Mouse (Mus musculus) embryonic facial prominence, embryonic 12.5 days (tissue): ENCODE results near the gene Dock9. TPM values are rescaled to one million over a fixed set of nuclear protein-coding genes. Genes with fewer than 3 reads are reported as not detected.

Experiments used
- ATAC-seq: fragments of 200-750 bp; cut with Nextera tagmentation; 2 replicates; pipeline ENCODE4 v1.8.0; 2017; ENCODE audit not compliant: insufficient number of reproducible peaks, insufficient read depth, low FRiP score, low TSS enrichment
- H3K27ac ChIP-seq: fragments of 300-500 bp; sonication (generic); 2 replicates; pipeline ENCODE4 v1.5.1; 2016; ENCODE audit warnings: mild to moderate bottlenecking
- H3K27me3 ChIP-seq: fragments of 300-500 bp; sonication (generic); 2 replicates; pipeline ENCODE4 v1.6.1; 2016; ENCODE audit warnings: mild to moderate bottlenecking, moderate library complexity
- H3K36me3 ChIP-seq: fragments of 300-500 bp; sonication (generic); 2 replicates; pipeline ENCODE4 v1.6.1; 2016; ENCODE audit warnings: mild to moderate bottlenecking
- H3K4me1 ChIP-seq: fragments of 300-500 bp; sonication (generic); 2 replicates; pipeline ENCODE4 v1.6.1; 2016
- H3K4me2 ChIP-seq: fragments of 300-500 bp; sonication (generic); replicated peaks from 2 replicates; pipeline ENCODE4 v1.6.1; 2016; ENCODE audit warnings: mild to moderate bottlenecking, moderate library complexity
- H3K4me3 ChIP-seq: fragments of 300-500 bp; sonication (generic); 2 replicates; pipeline ENCODE4 v1.5.1; 2016; ENCODE audit warnings: mild to moderate bottlenecking
- H3K9ac ChIP-seq: fragments of 300-500 bp; sonication (generic); 2 replicates; pipeline ENCODE4 v1.6.1; 2016; ENCODE audit warnings: mild to moderate bottlenecking, moderate library complexity
- H3K9me3 ChIP-seq: fragments of 300-500 bp; sonication (generic); 2 replicates; pipeline ENCODE4 v1.6.1; 2016; ENCODE audit warnings: mild to moderate bottlenecking, moderate library complexity
- WGBS: fragments of 180-500 bp; shearing (Covaris S2); methylation state at CpG from one replicate; pipeline ENCODE4 v1.1.7; 2016; 5-methylcytosine and 5-hydroxymethylcytosine counted together
- polyA plus RNA-seq: library from polyadenylated mRNA; unstranded; fragments of >200 nt; fragmentation: Nextera tagmentation; extraction: Ambion mirVana; gene quantifications from 2 replicates; pipeline ENCODE4 v1.2.1, GENCODE M21; 2016

Dock9 gene
- polyA plus RNA-seq, 1 experiment from 2014 or later = 5.8 TPM

DNA sequence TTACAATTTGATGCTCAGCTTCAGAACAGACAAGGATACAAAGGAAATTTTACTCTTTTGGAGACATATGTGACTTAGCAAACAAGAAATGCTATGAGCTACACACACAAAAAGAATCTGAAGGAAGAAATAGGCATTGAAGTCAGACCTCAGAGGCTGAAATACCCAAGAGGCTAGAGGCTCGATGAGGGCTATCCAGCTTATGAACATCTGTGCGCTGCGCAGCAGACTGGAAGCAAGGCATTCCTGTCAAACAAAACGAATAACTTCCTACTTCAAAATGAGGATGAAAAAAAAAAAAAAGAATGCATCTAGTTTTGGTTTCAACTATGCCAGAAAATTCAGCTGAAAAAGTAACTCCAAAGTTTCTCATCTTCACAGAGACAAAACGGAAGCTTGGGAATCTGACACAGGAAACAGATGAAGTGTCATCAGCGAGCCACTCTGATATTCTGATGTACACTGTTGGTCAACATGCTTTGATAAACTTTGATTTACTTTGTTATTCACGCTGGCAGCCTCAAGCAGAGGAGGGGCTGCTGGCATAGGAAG lies 143.1 kb downstream of the Dock9 start:
- Histone ChIP-seq H3K4me2 (no peak overlapping the region), H3K4me3 (no peak overlapping the region), H3K4me1 (0 out of 2 replicates have a peak, but pooled peaks cover 2% of the 10 kb centered on the region), H3K9me3 (no peaks in the 10 kb centered on the region), H3K36me3 (no peaks in the 10 kb centered on the region), H3K27ac (no peak overlapping the region), H3K9ac (no peak overlapping the region), H3K27me3 (no peaks in the 10 kb centered on the region)
- WGBS = 57% methylated on average over 7 of the region's 7 CpGs
- ATAC-seq = no peak

DNA sequence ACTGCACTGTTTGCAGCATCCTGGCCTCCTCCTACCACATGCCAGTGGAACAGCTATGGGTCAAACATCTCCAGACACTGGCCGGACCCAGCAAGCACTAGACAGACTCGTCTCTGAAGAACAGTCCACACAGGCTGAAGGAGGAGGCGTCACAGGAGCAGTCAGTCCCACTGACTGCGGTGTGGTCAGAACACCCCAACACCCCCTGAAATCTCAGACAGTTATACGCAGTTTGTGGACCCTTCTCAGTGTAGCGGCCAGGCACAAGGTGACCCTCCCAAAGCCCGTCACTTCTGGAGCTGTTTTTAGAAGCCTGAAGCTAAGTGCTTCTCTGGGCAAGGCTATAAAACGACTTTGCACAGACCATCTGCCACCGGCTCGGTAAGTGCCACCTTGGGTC lies 143.9 kb downstream of the Dock9 start:
- H3K27me3 ChIP-seq = no peaks in the 10 kb centered on the region

DNA sequence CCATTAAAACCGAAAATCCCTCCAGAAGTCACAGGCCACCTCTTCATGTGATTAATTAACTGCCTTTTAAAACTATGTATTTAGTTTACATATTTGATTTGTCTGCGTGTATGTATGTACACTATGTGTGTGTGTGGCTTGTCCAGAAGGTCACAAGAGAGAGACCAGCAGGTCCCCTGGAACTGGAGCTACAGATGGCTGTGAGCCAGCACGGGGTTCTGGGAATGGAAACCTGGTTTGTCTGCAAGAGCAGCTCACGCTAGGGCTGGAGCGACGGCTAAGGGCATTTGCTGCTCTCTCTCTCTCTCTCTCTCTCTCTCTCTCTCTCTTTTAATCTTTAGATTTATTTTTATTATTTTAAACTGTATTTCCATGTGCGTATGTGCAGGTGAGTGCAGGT lies 144.4 kb downstream of the Dock9 start:
- Histone ChIP-seq H3K27ac (no peak overlapping the region), H3K27me3 (no peaks in the 10 kb centered on the region), H3K4me3 (no peak overlapping the region), H3K4me2 (no peak overlapping the region), H3K9ac (no peak overlapping the region), H3K9me3 (no peaks in the 10 kb centered on the region), H3K4me1 (0 out of 2 replicates have a peak, but pooled peaks cover 7% of the 10 kb centered on the region), H3K36me3 (no peaks in the 10 kb centered on the region)
- ATAC-seq = no peak
- WGBS = 84% methylated on average over 7 of the region's 7 CpGs

More for the DNA sequence above, 143.9 kb downstream of the Dock9 start:
- no peak overlapping the region for H3K27ac ChIP-seq
- H3K9ac ChIP-seq = no peak overlapping the region
- H3K4me3 ChIP-seq = no peak overlapping the region
- WGBS = 88% methylated on average over 10 of the region's 10 CpGs
- 0 out of 2 replicates have a peak, but pooled peaks cover 4% of the 10 kb centered on the region for H3K4me1 ChIP-seq
- no peaks in the 10 kb centered on the region for H3K36me3 ChIP-seq
- no peak for ATAC-seq
- H3K4me2 ChIP-seq = no peak overlapping the region
- no peaks in the 10 kb centered on the region for H3K9me3 ChIP-seq

DNA sequence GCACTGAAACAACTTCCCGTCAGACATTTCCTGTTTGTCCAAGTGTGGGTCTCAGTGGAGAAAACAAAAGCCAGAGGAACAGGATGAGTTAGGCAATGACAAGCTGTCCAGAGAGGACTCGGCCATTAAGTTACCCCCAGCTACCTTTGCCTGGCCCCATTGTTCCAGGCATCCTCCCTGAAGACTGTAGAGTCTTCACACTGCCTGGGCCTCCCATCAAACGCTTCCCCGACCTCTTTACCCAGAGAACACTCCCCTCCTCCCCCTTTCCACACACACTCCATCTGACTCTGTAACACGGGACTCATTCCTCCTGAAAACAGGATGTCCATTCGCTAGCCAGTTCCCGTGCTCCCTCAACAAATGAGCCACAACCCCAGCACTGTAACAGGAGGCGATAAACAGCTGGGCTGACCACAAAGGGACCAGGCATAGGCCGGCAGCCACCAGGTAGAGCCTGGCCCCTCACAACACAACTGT lies 149.0 kb downstream of the Dock9 start:
- Histone ChIP-seq H3K27me3 (no peaks in the 10 kb centered on the region), H3K4me2 (no peak overlapping the region), H3K9me3 (no peaks in the 10 kb centered on the region), H3K27ac (peak overlapping the region; percentile 18; the same call in 1 of the 2 replicates), H3K36me3 (no peaks in the 10 kb centered on the region), H3K4me3 (no peak overlapping the region), H3K4me1 (0 out of 2 replicates have a peak, but pooled peaks cover 7% of the 10 kb centered on the region), H3K9ac (no peak overlapping the region)
- WGBS = 40% methylated on average over 9 of the region's 9 CpGs
- no peak for ATAC-seq

DNA sequence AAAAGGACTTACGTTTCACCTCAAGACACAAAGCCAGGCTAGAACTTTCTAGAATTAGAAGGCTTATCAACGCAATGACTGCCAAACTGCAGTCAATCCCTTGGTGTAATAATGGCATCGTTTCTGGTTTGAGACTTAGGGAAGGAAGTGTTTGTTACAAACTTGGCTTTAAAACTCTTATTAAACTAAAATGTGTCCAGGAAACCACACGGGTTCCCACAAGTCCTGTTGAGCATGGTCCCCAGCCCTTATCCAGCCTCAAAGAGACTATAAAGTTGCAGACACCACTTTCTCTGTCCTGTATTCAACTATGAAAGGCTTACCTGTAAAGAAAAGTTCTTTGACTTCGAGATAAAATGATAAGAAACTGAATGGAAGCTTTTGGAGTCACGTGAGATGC lies 149.9 kb downstream of the Dock9 start:
- Histone ChIP-seq H3K36me3 (no peaks in the 10 kb centered on the region), H3K27ac (no peak overlapping the region), H3K4me1 (0 out of 2 replicates have a peak, but pooled peaks cover 7% of the 10 kb centered on the region), H3K9ac (no peak overlapping the region), H3K4me3 (no peak overlapping the region), H3K9me3 (no peaks in the 10 kb centered on the region), H3K27me3 (no peaks in the 10 kb centered on the region), H3K4me2 (no peak overlapping the region)
- ATAC-seq = no peak
- 88% methylated on average over 6 of the region's 6 CpGs for WGBS

GRCm38 (mm10) chr14:121646617-121647016 lies 151.0 kb downstream of the Dock9 start:
- Histone ChIP-seq H3K27ac (no peak overlapping the region), H3K9me3 (no peaks in the 10 kb centered on the region), H3K36me3 (no peaks in the 10 kb centered on the region), H3K4me3 (no peak overlapping the region), H3K4me2 (no peak overlapping the region), H3K27me3 (no peaks in the 10 kb centered on the region), H3K9ac (no peak overlapping the region), H3K4me1 (0 out of 2 replicates have a peak, but pooled peaks cover 7% of the 10 kb centered on the region)
- WGBS = 66% methylated on average over 10 of the region's 10 CpGs
- no peak for ATAC-seq

GRCm38 (mm10) chr14:121644302-121644701 lies 153.3 kb downstream of the Dock9 start:
- Histone ChIP-seq H3K4me2 (no peak overlapping the region), H3K9ac (no peak overlapping the region), H3K27me3 (no peaks in the 10 kb centered on the region), H3K36me3 (0 out of 2 replicates have a peak, but pooled peaks cover under 1% of the 10 kb centered on the region), H3K27ac (no peak overlapping the region), H3K4me1 (0 out of 2 replicates have a peak, but pooled peaks cover 4% of the 10 kb centered on the region), H3K9me3 (no peaks in the 10 kb centered on the region), H3K4me3 (no peak overlapping the region)
- no peak for ATAC-seq
- WGBS = 81% methylated on average over 2 of the region's 2 CpGs

DNA sequence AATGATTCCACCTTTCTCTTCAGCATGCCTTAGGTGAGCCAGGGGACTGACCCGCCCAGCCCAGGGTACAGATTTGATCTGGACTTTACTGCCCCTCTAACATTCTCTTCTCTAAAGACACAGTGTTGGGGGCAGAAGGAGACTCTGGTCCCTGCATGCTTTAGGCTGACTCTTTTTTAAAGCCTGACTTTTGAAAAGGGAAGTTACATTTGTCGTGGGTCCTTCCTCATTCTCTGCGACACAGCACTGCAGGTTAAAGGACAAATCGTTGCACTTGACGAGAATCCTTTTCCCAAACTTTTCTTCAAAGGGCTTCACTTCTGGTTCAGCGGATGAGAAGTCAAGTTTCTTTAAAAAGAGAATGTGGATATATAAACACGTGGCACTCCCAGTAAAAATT lies 156.4 kb downstream of the Dock9 start:
- Histone ChIP-seq H3K9me3 (no peaks in the 10 kb centered on the region), H3K4me2 (no peak overlapping the region), H3K9ac (no peak overlapping the region), H3K27ac (no peak overlapping the region), H3K4me1 (no peaks in the 10 kb centered on the region), H3K27me3 (no peaks in the 10 kb centered on the region), H3K36me3 (peaks cover 9% of the 10 kb centered on the region; the same call in 1 of the 2 replicates), H3K4me3 (no peak overlapping the region)
- 82% methylated on average over 7 of the region's 7 CpGs for whole genome bisulfite sequencing
- ATAC-seq = no peak

- H3K36me3 ChIP-seq = peaks cover 9% of the 10 kb centered on the region; the same call in 1 of the 2 replicates
- no peak for ATAC-seq
- no peaks in the 10 kb centered on the region for H3K4me1 ChIP-seq
- H3K27ac ChIP-seq = no peak overlapping the region
- no peak overlapping the region for H3K9ac ChIP-seq
- no peak overlapping the region for H3K4me2 ChIP-seq
- H3K4me3 ChIP-seq = no peak overlapping the region
- 86% methylated on average over 12 of the region's 12 CpGs for WGBS
- H3K27me3 ChIP-seq = no peaks in the 10 kb centered on the region
- no peaks in the 10 kb centered on the region for H3K9me3 ChIP-seq
Measured at GRCm38 (mm10) chr14:121636935-121637510, 160.6 kb downstream of the Dock9 start.

GRCm38 (mm10) chr14:121634736-121635430 lies 162.8 kb downstream of the Dock9 start:
- Histone ChIP-seq H3K4me2 (no peak overlapping the region), H3K4me3 (no peak overlapping the region), H3K27me3 (no peaks in the 10 kb centered on the region), H3K27ac (no peak overlapping the region), H3K9ac (no peak overlapping the region), H3K36me3 (peaks cover 9% of the 10 kb centered on the region; the same call in 1 of the 2 replicates), H3K9me3 (no peaks in the 10 kb centered on the region), H3K4me1 (no peaks in the 10 kb centered on the region)
- WGBS = 85% methylated on average over 11 of the region's 11 CpGs
- no peak for ATAC-seq

GRCm38 (mm10) chr14:121634093-121634735 lies 163.4 kb downstream of the Dock9 start:
- Histone ChIP-seq H3K9ac (no peak overlapping the region), H3K27ac (no peak overlapping the region), H3K4me2 (no peak overlapping the region), H3K36me3 (peaks cover 8% of the 10 kb centered on the region; the same call in 1 of the 2 replicates), H3K27me3 (no peaks in the 10 kb centered on the region), H3K4me3 (no peak overlapping the region), H3K4me1 (no peaks in the 10 kb centered on the region), H3K9me3 (no peaks in the 10 kb centered on the region)
- no peak for ATAC-seq
- WGBS = 77% methylated on average over 14 of the region's 14 CpGs
